Mouse (Mus musculus) T-helper 1 cell (primary cell): Measurements from ENCODE around the gene Stag1.
"Not testable (repeated sequence)": the region's sequence is repeated elsewhere in the genome, so short reads cannot be mapped to it uniquely, and the experiment has no call there.

Experiments used
- in situ Hi-C: fragments of 300-600 bp; cut with MboI, MseI; formaldehyde crosslinking; loops from one replicate; pipeline ENCODE4 v1.15.1; 2025; ENCODE audit warnings: high pct_unique_total_duplicates

Gene Stag1

GRCm38 (mm10) chr9:100670151-100670550 lies 72.6 kb downstream of the Stag1 start:
- in situ Hi-C loops = no loop called here

GRCm38 (mm10) chr9:100679036-100679435 lies 81.4 kb downstream of the Stag1 start:
- in situ Hi-C loops = loop anchor here (25.0 kb wide), 1 partner anchor 1692 kb away; the partner anchor contains the start of gene Faim

GRCm38 (mm10) chr9:100682285-100682684 lies 84.7 kb downstream of the Stag1 start:
- in situ Hi-C loops = loop anchor here (25.0 kb wide), 1 partner anchor 1695 kb away; the partner anchor contains the start of gene Faim

GRCm38 (mm10) chr9:100685769-100686487 lies 88.3 kb downstream of the Stag1 start:
- in situ Hi-C loops = loop anchor here (25.0 kb wide), 1 partner anchor 1699 kb away; the partner anchor contains the start of gene Faim

GRCm38 (mm10) chr9:100689765-100690316 lies 92.2 kb downstream of the Stag1 start:
- in situ Hi-C loops = loop anchor here (25.0 kb wide), 1 partner anchor 1703 kb away; the partner anchor contains the start of gene Faim

- in situ Hi-C loops = loop anchor here (25.0 kb wide), 1 partner anchor 1705 kb away; the partner anchor contains the start of gene Faim
Observed at GRCm38 (mm10) chr9:100692239-100692638, 94.6 kb downstream of the Stag1 start.

- in situ Hi-C loops = loop anchor here (25.0 kb wide), 1 partner anchor 1709 kb away; the partner anchor contains the start of gene Faim
Observed at GRCm38 (mm10) chr9:100696537-100696936, 98.9 kb downstream of the Stag1 start.

GRCm38 (mm10) chr9:100707644-100708043 lies 110.0 kb downstream of the Stag1 start:
- in situ Hi-C loops = loop anchor here (25.0 kb wide), 1 partner anchor 570 kb away; no protein-coding TSS in a partner anchor

GRCm38 (mm10) chr9:100711665-100712064 lies 114.1 kb downstream of the Stag1 start:
- in situ Hi-C loops = loop anchor here (5.0 to 25.0 kb wide), 2 partner anchors 59 to 574 kb away; no protein-coding TSS in a partner anchor

- in situ Hi-C loops = loop anchor here (25.0 kb wide), 1 partner anchor 588 kb away; no protein-coding TSS in a partner anchor
Observed at GRCm38 (mm10) chr9:100724832-100725231, 127.2 kb downstream of the Stag1 start.

GRCm38 (mm10) chr9:100731839-100732238 lies 134.2 kb downstream of the Stag1 start:
- in situ Hi-C loops = no loop called here

GRCm38 (mm10) chr9:100733907-100734440 lies 136.4 kb downstream of the Stag1 start:
- in situ Hi-C loops = no loop called here

GRCm38 (mm10) chr9:100735993-100736645 lies 138.5 kb downstream of the Stag1 start:
- in situ Hi-C loops = no loop called here

- in situ Hi-C loops = no loop called here
Observed at GRCm38 (mm10) chr9:100736646-100737031, 139.0 kb downstream of the Stag1 start.

- in situ Hi-C loops = not testable (repeated sequence)
Observed at GRCm38 (mm10) chr9:100777238-100777637, 179.6 kb downstream of the Stag1 start.

GRCm38 (mm10) chr9:100865984-100866383 lies 268.4 kb downstream of the Stag1 start:
- in situ Hi-C loops = no loop called here

GRCm38 (mm10) chr9:100869635-100870034 lies 272.0 kb downstream of the Stag1 start:
- in situ Hi-C loops = no loop called here

- in situ Hi-C loops = no loop called here
Observed at GRCm38 (mm10) chr9:100896111-100896510, 298.5 kb downstream of the Stag1 start.

- in situ Hi-C loops = no loop called here
Observed at GRCm38 (mm10) chr9:100898042-100898441, 300.4 kb downstream of the Stag1 start.

- in situ Hi-C loops = loop anchor here (5.0 kb wide), 1 partner anchor 458 kb away; no protein-coding TSS in a partner anchor
Observed at GRCm38 (mm10) chr9:100910352-100910751, 312.8 kb downstream of the Stag1 start.

- in situ Hi-C loops = no loop called here
Observed at GRCm38 (mm10) chr9:100917111-100917510, 319.5 kb downstream of the Stag1 start.

- in situ Hi-C loops = no loop called here
Observed at GRCm38 (mm10) chr9:100926629-100927028, 329.0 kb downstream of the Stag1 start.
